Mouse (Mus musculus): ENCODE data around the gene Fbxo6. TPM values are rescaled to one million over a fixed set of nuclear protein-coding genes. Genes with fewer than 3 reads are reported as not detected.

Fbxo6 gene
- polyA plus RNA-seq, 1 experiment from 2014 or later, result 16.4 TPM

GRCm38 (mm10) chr4:148173811-148174494, 22.0 kb upstream of the Fbxo6 start:
- peak overlapping the region; percentile 31; the same call in 1 of the 2 replicates for H3K27ac ChIP-seq

GRCm38 (mm10) chr4:148171261-148171660, 19.3 kb upstream of the Fbxo6 start:
- Histone ChIP-seq H3K4me1 (peaks cover 34% of the 10 kb centered on the region), H3K27ac (no peak overlapping the region), H3K9ac (no peak overlapping the region), H3K4me3 (replicated peaks) (no peak overlapping the region), H3K27me3 (peaks cover 89% of the 10 kb centered on the region), H3K36me3 (replicated peaks) (no peaks in the 10 kb centered on the region), H3K9me3 (no peaks in the 10 kb centered on the region), H3K4me2 (no peak overlapping the region)
- WGBS, result 3% methylated on average over 3 of the region's 3 CpGs
- no peak for ATAC-seq (ENCODE audit: low FRiP score)

More at GRCm38 (mm10) chr4:148173811-148174494, 22.0 kb upstream of the Fbxo6 start:
- Histone ChIP-seq H3K9me3 (no peaks in the 10 kb centered on the region), H3K4me3 (replicated peaks) (peak overlapping the region; percentile 25), H3K36me3 (replicated peaks) (no peaks in the 10 kb centered on the region), H3K27me3 (peaks cover 94% of the 10 kb centered on the region), H3K4me1 (peaks cover 25% of the 10 kb centered on the region), H3K9ac (peak overlapping the region; percentile 5), H3K4me2 (peak overlapping the region; percentile 47)
- WGBS, result under 1% methylated on average over 30 of the region's 30 CpGs
- ATAC-seq (ENCODE audit: low FRiP score), result peak; percentile 75

GRCm38 (mm10) chr4:148170842-148171241, 18.9 kb upstream of the Fbxo6 start:
- no peak overlapping the region for H3K9ac ChIP-seq
- H3K9me3 ChIP-seq, result no peaks in the 10 kb centered on the region
- no peak for ATAC-seq (ENCODE audit: low FRiP score)
- peaks cover 38% of the 10 kb centered on the region for H3K4me1 ChIP-seq
- no peak overlapping the region for H3K4me3 ChIP-seq (replicated peaks)
- peaks cover 89% of the 10 kb centered on the region for H3K27me3 ChIP-seq
- H3K4me2 ChIP-seq, result no peak overlapping the region
- 0% methylated on average over 2 of the region's 2 CpGs for WGBS
- H3K36me3 ChIP-seq (replicated peaks), result no peaks in the 10 kb centered on the region
- H3K27ac ChIP-seq, result no peak overlapping the region

- 24% methylated on average over 15 of the region's 15 CpGs for WGBS
- no peak for ATAC-seq (ENCODE audit: low FRiP score)
- Histone ChIP-seq H3K4me3 (replicated peaks) (no peak overlapping the region), H3K4me1 (peaks cover 45% of the 10 kb centered on the region), H3K27ac (no peak overlapping the region), H3K9ac (no peak overlapping the region), H3K27me3 (peaks cover 89% of the 10 kb centered on the region), H3K36me3 (replicated peaks) (no peaks in the 10 kb centered on the region), H3K4me2 (no peak overlapping the region; the same call in 1 of the 2 replicates), H3K9me3 (no peaks in the 10 kb centered on the region)
These were observed 17.6 kb upstream of the Fbxo6 start for GRCm38 (mm10) chr4:148169586-148169985.

GRCm38 (mm10) chr4:148168287-148168686, 16.3 kb upstream of the Fbxo6 start:
- no peak overlapping the region for H3K9ac ChIP-seq
- H3K4me2 ChIP-seq, result no peak overlapping the region
- no peak overlapping the region for H3K4me3 ChIP-seq (replicated peaks)
- WGBS, result 28% methylated on average over 7 of the region's 7 CpGs
- no peaks in the 10 kb centered on the region for H3K9me3 ChIP-seq
- H3K36me3 ChIP-seq (replicated peaks), result no peaks in the 10 kb centered on the region
- H3K27me3 ChIP-seq, result peaks cover 89% of the 10 kb centered on the region
- peaks cover 46% of the 10 kb centered on the region for H3K4me1 ChIP-seq
- ATAC-seq (ENCODE audit: low FRiP score), result no peak
- H3K27ac ChIP-seq, result no peak overlapping the region

- WGBS, result 11% methylated on average over 2 of the region's 4 CpGs
- no peaks in the 10 kb centered on the region for H3K36me3 ChIP-seq (replicated peaks)
- no peak overlapping the region for H3K27ac ChIP-seq
- peak overlapping the region; percentile 7; the same call in 1 of the 2 replicates for H3K4me3 ChIP-seq (replicated peaks)
- H3K9me3 ChIP-seq, result no peaks in the 10 kb centered on the region
- peaks cover 42% of the 10 kb centered on the region for H3K4me1 ChIP-seq
- H3K27me3 ChIP-seq, result peaks cover 89% of the 10 kb centered on the region
- no peak overlapping the region for H3K9ac ChIP-seq
- ATAC-seq (ENCODE audit: low FRiP score), result 0 out of 2 replicates have a peak, but pooled peaks have one; percentile 3
- peak overlapping the region; percentile 27 for H3K4me2 ChIP-seq
These were observed 15.0 kb upstream of the Fbxo6 start for GRCm38 (mm10) chr4:148166986-148167385.

- no peak overlapping the region for H3K9ac ChIP-seq
- no peaks in the 10 kb centered on the region for H3K9me3 ChIP-seq
- H3K27me3 ChIP-seq, result peaks cover 89% of the 10 kb centered on the region
- H3K27ac ChIP-seq, result no peak overlapping the region
- 2% methylated on average over 10 of the region's 10 CpGs for WGBS
- ATAC-seq (ENCODE audit: low FRiP score), result no peak
- H3K4me1 ChIP-seq, result peaks cover 41% of the 10 kb centered on the region
- peak overlapping the region; percentile 27 for H3K4me2 ChIP-seq
- no peak overlapping the region; the same call in 1 of the 2 replicates for H3K4me3 ChIP-seq (replicated peaks)
- no peaks in the 10 kb centered on the region for H3K36me3 ChIP-seq (replicated peaks)
These were observed 14.5 kb upstream of the Fbxo6 start for GRCm38 (mm10) chr4:148166431-148166830.

- Histone ChIP-seq H3K4me3 (replicated peaks) (no peak overlapping the region), H3K4me1 (peaks cover 41% of the 10 kb centered on the region), H3K27ac (no peak overlapping the region), H3K27me3 (peaks cover 91% of the 10 kb centered on the region), H3K36me3 (replicated peaks) (no peaks in the 10 kb centered on the region), H3K9ac (no peak overlapping the region), H3K4me2 (no peak overlapping the region), H3K9me3 (no peaks in the 10 kb centered on the region)
- ATAC-seq (ENCODE audit: low FRiP score), result no peak
- 4% methylated on average over 17 of the region's 17 CpGs for WGBS
These were observed 13.6 kb upstream of the Fbxo6 start for GRCm38 (mm10) chr4:148165551-148165950.

GRCm38 (mm10) chr4:148164461-148164860, 12.5 kb upstream of the Fbxo6 start:
- no peak overlapping the region for H3K27ac ChIP-seq
- 2% methylated on average over 16 of the region's 16 CpGs for WGBS
- peaks cover 44% of the 10 kb centered on the region for H3K4me1 ChIP-seq
- H3K9ac ChIP-seq, result peak overlapping the region; percentile 58; the same call in 1 of the 2 replicates
- no peaks in the 10 kb centered on the region for H3K9me3 ChIP-seq
- no peaks in the 10 kb centered on the region for H3K36me3 ChIP-seq (replicated peaks)
- peak overlapping the region; percentile 58 for H3K4me2 ChIP-seq
- peaks cover 84% of the 10 kb centered on the region for H3K27me3 ChIP-seq
- peak overlapping the region; percentile 29 for H3K4me3 ChIP-seq (replicated peaks)
- no peak for ATAC-seq (ENCODE audit: low FRiP score)

GRCm38 (mm10) chr4:148164002-148164439, 12.1 kb upstream of the Fbxo6 start:
- Histone ChIP-seq H3K27ac (0 out of 2 replicates have a peak overlapping the region, but pooled peaks have one; percentile 36), H3K4me2 (peak overlapping the region; percentile 58), H3K9ac (peak overlapping the region; percentile 58), H3K27me3 (peaks cover 82% of the 10 kb centered on the region), H3K9me3 (no peaks in the 10 kb centered on the region), H3K36me3 (replicated peaks) (no peaks in the 10 kb centered on the region), H3K4me1 (peaks cover 46% of the 10 kb centered on the region), H3K4me3 (replicated peaks) (peak overlapping the region; percentile 29)
- WGBS, result under 1% methylated on average over 29 of the region's 29 CpGs
- ATAC-seq (ENCODE audit: low FRiP score), result peak; percentile 22; the same call in 1 of the 2 replicates

- H3K4me2 ChIP-seq, result peak within 1 kb of the TSS; percentile 91
- peaks cover 55% of the 10 kb centered on the region for H3K27me3 ChIP-seq
- peaks cover 27% of the 10 kb centered on the region for H3K36me3 ChIP-seq (replicated peaks)
- peak within 1 kb of the TSS; percentile 71 for H3K9ac ChIP-seq
- ATAC-seq (ENCODE audit: low FRiP score), result peak; percentile 75; the same call in 1 of the 2 replicates
- H3K27ac ChIP-seq, result peak within 1 kb of the TSS; percentile 85
- peaks cover 53% of the 10 kb centered on the region for H3K4me1 ChIP-seq
- no peaks in the 10 kb centered on the region for H3K9me3 ChIP-seq
- WGBS, result 1% methylated on average over 43 of the region's 43 CpGs
- H3K4me3 ChIP-seq (replicated peaks), result peak within 1 kb of the TSS; percentile 58
These were observed 8.8 kb upstream of the Fbxo6 start, which contains the start of the genes Fbxo44 and Fbxo2 for GRCm38 (mm10) chr4:148160436-148161390. Fbxo44 (minus strand) TSS chr4:148160482. Fbxo2 (plus strand) TSS chr4:148160621.

All from forebrain, embryonic 12.5 days (tissue).